Mouse (Mus musculus): ENCODE results near the gene Ifnl3.
"Not testable (repeated sequence)": the region's sequence is repeated elsewhere in the genome, so short reads cannot be mapped to it uniquely, and the experiment has no call there.

GRCm38 (mm10) chr7:28522536-28522935, at the start of gene Ifnl3:
- not testable (repeated sequence) for TF ChIP-seq POLR2A (IDR thresholded peaks at IDR 0.05; ENCODE audit: low read depth, low read length); CTCF (IDR thresholded peaks at IDR 0.05; ENCODE audit: borderline replicate concordance, insufficient read depth, low read length)
